Mouse (Mus musculus) thymus, postnatal 0 days (tissue): Measurements from ENCODE around the gene Tap2. TPM values are rescaled to one million over a fixed set of nuclear protein-coding genes. Genes with fewer than 3 reads are reported as not detected.
"Not testable (repeated sequence)": the region's sequence is repeated elsewhere in the genome, so short reads cannot be mapped to it uniquely, and the experiment has no call there.

Experiments
- DNase-seq: peaks from one replicate; pipeline ENCODE4 v3.0.0-alpha.2; 2015; ENCODE audit warnings: low spot score
- polyA plus RNA-seq: library from polyadenylated mRNA; unstranded; fragments of >200 nt; fragmentation: Nextera tagmentation; extraction: Ambion mirVana; gene quantifications from 2 replicates; pipeline ENCODE4 v1.2.1, GENCODE M21; 2015

The Tap2 gene
- polyA plus RNA-seq, 1 experiment from 2014 or later, result 153 TPM

DNA sequence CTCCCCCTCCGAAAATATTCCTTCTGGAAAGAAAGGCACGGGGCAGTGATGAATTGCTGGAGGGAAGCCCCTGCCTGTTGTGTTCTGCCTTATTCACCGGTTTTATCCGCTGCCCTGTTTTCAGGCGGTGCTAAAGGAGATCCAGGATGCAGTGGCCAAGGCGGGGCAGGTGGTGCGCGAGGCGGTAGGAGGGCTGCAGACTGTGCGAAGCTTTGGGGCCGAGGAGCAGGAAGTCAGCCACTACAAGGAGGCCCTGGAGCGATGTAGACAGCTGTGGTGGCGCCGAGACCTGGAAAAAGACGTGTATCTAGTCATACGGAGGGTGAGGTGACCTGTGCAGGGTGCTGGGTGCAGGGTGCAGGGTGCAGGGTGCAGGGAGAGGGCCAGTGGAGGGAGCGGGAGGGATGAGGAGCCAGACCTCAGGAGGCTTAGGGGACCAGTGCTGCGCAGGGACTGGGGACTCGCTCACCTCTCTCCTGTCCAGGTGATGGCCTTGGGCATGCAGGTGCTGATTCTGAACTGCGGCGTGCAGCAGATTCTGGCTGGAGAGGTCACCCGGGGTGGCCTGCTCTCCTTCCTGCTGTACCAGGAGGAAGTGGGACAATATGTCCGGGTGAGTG lies 8.5 kb downstream of the Tap2 start:
- DNase-seq, result peak; percentile 83

DNA sequence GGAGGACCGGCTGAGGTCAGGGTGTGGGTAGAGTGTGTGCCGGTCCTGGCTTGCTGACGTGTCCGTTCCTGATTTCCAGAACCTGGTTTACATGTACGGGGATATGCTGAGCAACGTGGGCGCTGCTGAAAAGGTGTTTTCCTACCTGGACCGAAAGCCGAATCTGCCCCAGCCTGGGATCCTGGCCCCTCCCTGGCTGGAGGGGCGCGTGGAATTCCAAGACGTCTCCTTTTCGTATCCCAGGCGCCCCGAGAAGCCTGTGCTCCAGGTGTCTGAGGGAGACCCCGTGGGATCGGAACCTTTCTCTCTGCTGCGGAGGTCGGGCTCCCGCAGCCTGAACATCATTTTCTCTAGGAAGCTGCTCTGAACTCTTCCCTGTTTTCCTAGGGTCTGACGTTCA lies 10.6 kb downstream of the Tap2 start:
- no peak for DNase-seq

DNA sequence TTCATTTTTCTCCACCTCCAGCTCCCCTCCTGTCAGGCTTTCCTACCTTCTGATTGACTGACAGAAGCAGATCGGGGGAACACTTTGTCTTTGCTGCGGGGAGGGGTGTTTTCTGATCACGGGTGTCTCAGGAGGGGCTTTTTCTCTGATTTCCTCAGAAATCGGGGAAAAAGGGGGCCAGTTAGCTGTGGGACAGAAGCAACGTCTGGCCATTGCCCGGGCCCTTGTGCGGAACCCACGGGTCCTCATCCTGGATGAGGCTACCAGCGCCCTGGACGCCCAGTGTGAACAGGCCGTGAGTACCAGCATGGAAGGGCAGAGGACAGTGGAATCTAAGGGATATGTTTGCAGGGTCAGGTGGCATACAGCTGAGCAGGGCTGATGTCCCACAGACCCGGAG lies 11.8 kb downstream of the Tap2 start:
- no peak for DNase-seq

DNA sequence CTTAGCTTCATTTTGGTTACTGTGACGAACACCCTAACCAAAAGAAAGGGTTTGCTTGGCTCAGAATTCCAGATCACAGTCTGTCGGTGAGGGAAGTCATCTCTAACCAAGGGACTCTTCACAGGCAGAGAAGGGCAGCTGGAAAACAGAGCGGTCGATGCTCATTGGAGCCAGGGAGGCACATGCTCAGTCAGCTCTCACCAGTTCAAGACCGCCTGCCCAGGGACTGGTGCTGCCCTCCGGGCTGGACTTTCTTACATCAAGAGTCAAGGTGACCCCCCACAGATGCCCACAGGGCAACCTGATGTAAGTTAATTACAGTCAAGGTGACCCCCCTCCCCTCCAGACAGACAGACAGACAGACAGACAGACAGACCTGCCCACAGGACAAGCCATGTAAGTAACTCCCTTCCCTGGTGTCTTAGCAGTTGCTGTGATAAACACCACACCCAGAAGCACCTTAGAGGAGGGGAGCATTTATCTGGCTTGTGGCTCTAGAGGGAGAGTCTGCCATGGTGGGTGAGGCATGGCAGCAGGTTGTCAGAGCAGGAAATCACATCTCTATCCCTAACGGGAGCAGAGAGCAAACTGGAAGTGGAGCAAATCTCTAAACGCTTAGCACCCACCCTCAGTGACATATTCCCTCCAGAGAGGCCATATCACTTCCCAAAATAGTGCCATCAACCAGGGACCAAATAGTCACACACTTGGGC lies 14.0 kb downstream of the Tap2 start:
- DNase-seq, result no peak

DNA sequence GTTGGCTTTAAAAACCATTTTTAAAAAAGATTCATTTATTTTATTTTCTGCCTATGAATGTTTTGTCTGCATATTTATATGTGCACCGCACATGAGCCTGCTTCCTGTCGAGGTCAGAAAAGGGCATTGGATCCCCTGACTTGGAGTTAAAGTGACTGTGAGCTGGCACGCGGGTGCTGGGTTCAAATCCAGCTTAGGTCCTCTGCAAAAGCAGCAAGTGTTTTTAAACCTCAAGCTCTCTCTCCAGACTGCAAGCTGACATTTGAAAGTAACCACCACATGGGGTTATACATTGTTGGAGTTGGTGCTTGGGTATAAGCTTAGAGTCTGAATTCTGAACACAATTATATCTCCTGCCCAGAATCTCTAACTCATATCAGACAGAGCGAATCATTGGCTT lies 14.7 kb downstream of the Tap2 start:
- no peak for DNase-seq

DNA sequence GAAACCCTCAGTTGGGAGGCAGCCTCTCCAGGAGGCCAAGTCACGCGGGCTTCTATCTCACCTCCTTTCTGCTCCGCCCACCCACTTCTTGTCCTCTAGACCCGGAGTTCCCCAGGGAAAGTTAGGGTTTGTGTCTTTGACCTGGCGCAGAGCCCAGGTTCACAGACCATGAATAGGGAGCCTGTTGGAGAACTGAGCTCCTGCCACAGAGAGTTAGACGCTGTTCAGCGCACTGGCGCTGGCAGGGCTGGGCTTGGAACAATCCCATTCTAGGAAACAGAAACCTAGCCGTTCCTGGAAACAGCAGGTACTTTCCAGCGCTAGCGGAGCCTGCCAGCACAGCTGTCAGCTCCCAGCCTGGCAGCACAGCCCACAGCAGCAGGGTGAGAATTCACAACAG lies 15.3 kb downstream of the Tap2 start:
- DNase-seq, result no peak

DNA sequence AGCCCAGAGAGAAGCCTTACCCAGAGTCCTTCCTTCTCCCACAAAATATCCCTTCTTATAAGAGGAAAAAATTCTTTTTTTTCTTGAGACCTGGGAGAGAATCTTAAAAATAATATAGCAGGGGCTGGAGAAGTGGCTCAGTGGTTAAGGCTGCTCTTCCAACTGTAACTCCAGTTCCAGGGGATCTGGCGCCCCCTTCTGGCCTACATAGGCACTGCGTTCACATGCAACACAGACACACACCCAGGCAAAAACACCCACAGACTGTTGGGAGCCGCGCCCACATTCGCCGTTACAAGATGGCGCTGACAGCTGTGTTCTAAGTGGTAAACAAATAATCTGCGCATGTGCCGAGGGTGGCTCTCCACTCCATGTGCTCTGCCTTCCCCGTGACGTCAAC lies 15.8 kb downstream of the Tap2 start:
- peak; percentile 68 for DNase-seq

DNA sequence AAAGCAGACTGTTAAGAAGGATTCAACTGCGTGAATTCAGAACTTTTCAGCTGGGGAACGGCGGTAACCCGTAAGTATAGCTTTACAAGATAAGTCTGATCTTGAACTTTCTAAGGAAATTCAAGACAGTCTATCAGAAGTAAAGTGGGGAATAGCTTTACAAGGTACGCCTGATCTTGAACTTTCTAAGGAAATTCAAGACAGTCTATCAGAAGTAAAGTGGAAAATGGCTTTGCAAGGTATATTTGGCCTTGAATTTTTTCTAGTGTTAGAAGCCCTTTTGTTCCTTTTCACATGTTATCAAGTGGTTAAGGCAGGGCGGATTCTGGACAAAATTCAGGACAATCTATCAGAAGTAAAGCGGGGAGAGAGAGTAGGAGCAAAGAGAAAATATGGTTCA lies 16.5 kb downstream of the Tap2 start:
- not testable (repeated sequence) for DNase-seq

DNA sequence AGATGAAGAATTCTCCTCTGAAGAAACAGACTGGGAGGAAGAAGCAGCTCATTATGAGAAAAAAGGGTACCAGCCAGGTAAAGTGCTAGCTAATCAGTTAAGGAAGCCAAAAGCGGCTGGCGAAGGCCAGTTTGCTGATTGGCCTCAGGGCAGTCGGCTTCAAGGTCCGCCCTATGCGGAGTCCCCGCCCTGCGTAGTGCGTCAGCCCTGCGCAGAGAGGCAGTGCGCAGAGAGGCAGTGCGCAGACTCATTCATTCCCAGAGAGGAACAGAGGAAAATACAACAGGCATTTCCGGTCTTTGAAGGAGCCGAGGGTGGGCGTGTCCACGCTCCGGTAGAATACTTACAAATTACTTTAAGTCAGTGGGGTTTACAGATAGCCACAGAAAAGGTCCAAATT lies 17.1 kb downstream of the Tap2 start:
- not testable (repeated sequence) for DNase-seq

DNA sequence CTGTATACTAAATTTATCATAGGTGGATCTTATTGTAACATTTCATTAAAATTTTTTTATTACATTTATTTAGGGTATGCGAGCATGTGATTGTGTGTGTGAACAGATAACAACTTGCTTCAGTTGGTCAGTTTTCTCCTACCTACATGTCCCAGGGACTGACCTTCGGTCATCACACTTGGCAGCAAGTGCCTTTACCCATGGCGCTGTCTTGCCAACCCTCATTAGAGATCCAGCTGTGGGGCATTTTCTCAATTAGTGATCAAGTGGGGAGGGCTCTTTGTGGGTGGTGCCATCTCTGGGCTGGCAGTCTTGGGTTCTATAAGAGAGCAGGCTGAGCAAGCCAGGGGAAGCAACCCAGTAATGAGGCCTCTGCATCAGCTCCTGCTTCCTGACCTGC lies 21.5 kb downstream of the Tap2 start:
- no peak for DNase-seq

DNA sequence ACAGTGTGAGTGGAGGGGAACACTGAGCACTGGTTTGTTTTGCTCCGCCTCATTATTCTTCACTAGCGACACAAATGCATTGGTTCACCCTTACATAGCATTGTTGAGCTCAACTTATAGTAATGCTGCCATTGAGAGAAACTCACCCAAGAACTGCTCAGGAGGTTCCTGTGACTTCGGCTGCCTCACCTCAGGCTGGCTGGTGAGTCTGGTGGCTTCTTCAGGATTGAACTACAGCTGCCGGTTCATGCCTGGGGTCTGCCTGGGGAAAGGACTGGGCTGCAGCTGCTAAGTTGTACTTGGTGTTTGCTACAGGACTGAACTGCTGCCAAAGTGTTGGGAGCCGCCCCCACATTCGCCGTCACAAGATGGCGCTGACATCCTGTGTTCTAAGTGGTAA lies 22.1 kb downstream of the Tap2 start:
- no peak for DNase-seq

DNA sequence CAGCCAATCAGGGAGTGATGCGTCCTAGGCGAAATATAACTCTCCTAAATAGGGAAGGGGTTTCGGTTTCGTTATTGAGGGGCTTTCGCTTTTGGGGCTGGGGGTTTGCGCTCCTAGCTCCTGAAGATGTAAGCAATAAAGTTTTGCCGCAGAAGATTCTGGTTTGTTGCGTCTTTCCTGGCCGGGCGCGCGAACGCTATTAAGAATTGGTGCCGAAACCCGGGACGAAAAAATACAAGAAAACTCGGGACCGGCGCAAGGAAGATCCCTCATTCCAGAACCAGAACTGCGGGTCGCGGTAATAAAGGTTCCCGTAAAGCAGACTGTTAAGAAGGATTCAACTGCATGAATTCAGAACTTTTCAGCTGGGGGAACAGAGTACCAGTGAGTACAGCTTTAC lies 22.6 kb downstream of the Tap2 start:
- not testable (repeated sequence) for DNase-seq

DNA sequence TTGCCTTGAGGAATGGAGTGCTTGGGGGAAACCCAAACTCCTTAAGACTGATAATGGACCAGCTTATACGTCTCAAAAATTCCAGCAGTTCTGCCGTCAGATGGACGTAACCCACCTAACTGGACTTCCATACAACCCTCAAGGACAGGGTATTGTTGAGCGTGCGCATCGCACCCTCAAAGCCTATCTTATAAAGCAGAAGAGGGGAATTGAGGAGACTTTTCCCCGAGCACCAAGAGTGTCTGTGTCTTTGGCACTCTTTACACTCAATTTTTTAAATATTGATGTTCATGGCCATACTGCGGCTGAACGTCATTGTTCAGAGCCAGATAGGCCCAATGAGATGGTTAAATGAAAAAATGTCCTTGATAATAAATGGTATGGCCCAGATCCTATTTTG lies 27.6 kb downstream of the Tap2 start:
- not testable (repeated sequence) for DNase-seq

DNA sequence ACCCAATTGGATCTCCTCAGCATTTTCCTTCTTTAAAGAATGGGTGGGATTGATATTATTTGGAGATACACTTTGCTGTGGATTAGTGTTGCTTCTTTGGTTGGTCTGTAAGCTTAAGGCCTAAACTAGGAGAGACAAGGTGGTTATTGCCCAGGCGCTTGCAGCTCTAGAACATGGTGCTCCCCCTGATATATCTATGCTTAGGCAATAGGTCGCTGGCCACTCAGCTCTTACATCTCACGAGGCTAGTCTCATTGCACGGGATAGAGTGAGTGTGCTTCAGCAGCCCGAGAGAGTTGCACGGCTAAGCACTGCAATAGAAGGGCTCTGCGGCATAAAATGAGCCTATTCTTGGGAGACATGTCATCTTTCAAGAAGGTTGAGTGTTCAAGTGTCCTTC lies 28.7 kb downstream of the Tap2 start:
- not testable (repeated sequence) for DNase-seq

DNA sequence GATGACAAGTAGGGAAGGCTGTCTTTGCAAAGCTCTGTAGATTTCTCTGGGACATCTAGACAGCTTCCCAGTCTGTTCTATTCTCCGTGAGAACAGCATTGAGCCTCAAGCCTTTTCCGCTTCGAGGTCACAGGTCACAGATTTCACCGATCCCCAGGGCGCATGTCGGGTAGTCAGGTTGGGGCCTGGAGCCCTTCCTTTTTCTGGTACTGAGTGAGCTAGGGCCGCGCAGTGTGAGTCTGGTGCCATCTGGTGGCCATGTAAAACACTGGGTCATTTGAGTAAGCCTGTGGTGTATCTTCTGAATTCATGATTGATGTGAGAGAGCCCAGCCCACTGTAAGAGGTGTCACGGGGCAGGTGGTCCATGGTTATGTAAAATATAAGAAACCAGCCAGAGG lies 31.6 kb downstream of the Tap2 start:
- DNase-seq, result peak; percentile 93

DNA sequence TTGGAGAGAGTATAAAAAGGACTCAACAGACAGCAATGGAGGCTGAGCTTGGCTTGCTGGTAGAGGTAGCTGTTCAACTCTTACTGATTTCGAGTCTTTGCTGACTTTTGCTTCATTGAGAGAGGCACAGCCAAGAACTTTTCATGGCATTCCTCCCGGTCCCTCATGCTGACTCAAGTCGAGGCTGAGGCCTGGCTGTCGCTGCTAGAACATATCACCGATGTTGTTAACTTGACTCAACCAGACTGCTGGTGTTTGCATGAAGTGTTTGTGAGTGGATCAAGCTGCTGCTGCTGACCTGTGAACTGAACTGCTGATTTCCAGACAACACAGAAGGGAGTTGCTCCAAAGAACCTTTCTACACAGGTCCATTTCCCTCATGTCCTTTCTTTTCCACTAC lies 33.4 kb downstream of the Tap2 start:
- DNase-seq, result no peak

DNA sequence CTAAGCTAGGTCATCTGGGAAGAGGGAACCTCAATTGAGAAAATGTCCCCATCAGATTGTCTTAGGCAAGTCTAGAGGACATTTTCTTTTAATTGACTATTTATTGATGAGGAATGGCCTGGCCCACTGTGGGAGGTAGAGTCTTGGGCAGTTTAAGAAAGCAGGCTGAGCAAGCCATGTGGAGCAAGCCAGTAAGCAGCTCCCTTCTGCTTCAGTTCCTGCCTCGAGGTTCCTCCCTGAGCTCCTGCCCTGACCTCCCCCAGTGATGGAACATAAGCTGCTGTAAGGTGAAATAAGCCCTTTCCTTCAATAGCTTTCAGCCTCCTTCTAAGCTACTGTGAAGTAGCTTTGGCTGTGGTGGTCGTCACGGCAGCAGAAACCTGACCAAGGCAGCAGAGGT lies 34.4 kb downstream of the Tap2 start:
- no peak for DNase-seq

DNA sequence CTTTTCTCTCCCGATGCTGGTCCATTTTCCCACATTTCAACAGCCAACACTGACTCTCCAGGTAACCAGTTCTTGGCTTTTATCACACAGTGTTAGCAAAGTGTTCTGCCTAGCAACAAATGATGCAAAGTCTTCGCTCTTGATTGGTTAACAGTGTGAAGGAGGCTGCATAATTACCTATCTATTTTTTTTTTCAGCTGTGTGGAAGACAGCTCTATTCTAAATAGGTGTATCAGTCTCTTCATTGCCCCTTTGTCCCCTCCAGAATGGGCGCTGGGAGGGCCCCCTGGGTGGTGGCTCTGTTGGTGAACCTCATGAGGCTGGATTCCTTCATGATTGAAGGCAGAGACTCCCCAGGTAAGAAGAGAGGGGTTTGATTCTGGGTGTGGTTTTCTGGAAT lies 35.4 kb downstream of the Tap2 start, which contains the start of gene H2-Ob:
Gene H2-Ob, plus strand, starts transcription at position 198 of the 400 bp plus-strand sequence.
- DNase-seq, result peak; percentile 84

DNA sequence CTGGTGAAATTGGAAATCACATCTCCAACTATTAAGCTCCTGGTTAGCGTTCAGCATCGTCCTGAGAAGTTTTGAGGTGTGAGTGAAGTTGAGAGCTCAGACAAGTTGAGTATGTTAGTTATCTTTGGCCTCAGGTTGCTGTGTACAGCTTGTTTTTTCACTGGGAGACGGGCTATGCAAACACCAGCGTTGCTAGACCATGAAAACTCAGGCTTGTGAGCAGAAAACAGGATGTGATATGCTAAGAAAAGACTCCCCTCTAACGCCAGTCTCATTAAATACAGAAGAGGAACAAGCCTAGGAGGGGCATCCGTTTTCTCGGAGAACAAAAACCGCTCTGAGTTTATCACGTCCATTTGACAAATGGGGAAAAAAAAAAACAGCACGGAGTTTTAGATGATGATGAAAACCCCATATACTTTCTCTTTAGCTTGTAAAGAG lies 36.3 kb downstream of the Tap2 start:
- DNase-seq, result peak; percentile 47

DNA sequence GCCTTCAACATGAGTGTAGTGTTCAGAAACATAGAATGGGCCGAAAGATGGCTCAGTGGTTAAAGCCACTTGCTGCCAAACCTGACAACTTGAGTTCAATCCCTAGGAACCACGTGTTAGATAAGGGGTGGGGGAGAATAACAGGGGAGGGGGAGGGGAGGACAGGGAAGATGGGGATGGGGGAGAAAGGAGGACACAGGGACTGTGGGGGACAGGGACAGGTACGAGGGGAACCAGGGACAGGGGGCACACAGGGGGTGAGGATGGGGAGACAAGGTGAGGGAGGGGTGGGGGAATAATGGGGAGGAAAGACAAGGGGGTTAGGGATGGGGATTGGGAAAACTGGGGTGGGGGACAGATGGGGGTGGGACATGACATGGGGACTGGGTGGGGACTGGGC lies 37.0 kb downstream of the Tap2 start:
- no peak for DNase-seq

DNA sequence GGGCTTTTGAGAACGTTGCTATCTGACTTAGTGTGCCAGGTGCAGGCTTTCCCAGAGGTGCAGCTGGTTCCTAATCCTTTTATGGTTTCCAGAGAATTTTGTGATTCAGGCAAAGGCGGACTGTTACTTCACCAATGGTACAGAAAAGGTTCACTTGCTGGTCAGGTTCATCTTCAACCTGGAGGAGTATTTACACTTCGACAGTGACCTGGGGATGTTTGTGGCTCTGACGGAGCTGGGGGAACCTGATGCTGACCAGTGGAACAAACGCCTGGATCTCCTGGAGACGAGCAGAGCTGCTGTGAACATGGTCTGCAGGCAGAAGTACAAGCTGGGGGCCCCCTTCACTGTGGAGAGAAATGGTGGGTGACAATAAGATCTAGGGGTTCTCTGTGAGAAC lies 37.6 kb downstream of the Tap2 start:
- DNase-seq, result no peak

DNA sequence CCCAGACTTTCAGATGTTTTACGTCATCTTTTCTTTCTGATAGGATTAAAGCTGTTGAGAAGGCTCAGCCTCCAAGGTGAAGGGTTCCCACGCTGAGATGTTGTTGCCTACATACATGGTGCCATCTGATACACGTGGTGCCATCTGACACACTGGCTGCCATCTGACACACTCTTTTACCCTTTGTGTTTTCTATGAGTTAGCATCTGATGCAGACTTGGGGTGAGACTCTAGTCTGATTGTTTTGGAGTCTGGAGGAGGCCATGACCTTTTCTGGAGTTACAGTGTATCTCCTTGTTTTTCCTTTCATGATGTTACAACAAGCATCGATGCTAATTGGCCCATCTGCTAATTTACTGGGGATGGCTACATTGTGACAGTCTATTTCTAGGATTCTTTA lies 41.3 kb downstream of the Tap2 start:
- DNase-seq, result no peak

DNA sequence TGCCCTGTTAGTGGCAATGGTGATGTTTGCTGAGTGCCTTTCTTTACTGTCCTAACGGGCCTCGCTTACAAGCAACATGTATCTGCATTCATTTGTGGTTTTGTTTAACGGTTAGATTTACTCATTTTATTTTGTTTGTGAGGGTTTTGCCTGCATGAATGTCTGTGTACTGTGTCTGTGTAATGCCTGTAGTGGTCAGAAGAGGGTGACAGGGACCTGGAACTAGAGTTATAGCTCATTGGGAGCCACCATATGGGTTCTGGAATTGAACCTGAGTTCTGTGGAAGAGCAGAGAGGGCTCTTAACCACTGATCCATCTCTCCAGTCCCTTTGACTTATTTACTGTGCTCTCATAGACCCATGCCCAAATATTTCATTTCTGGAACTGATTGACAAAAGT lies 43.7 kb downstream of the Tap2 start:
- DNase-seq, result no peak
